Mouse (Mus musculus) C2C12 (cell line): ENCODE results near the gene Macrod1.

ENCODE experiments used
- CTCF ChIP-seq: IDR thresholded peaks from one replicate; pipeline ENCODE4 v1.5.1; 2011; ENCODE audit not compliant: control insufficient read depth, insufficient read depth, insufficient read length
- MAX ChIP-seq: IDR thresholded peaks from one replicate; pipeline ENCODE4 v1.6.1; 2011; ENCODE audit warnings: mild to moderate bottlenecking, control low read depth
- MYOG ChIP-seq: IDR thresholded peaks from one replicate; pipeline ENCODE4 v1.6.1; 2011; ENCODE audit not compliant: control insufficient read depth, insufficient read length; ENCODE audit errors: extremely low read depth

- TF ChIP-seq CTCF (no peak), MAX (no peak), MYOG (no peak)
These were observed 11.9 kb upstream of the Macrod1 start for GRCm38 (mm10) chr19:7044706-7045105.
